Mouse (Mus musculus) heart, adult 2 months (tissue): ENCODE data around the gene Cd55. TPM values are rescaled to one million over a fixed set of nuclear protein-coding genes. Genes with fewer than 3 reads are reported as not detected.

Source experiments
- DNase-seq, 2 experiments: peaks; one replicate each; pipeline ENCODE4 v3.0.0; 2021
- H3K27ac ChIP-seq: fragments of 200-600 bp; 2 replicates; pipeline ENCODE4 v1.8.1; 2022
- H3K27me3 ChIP-seq: fragments of 200-500 bp; 2 replicates; pipeline ENCODE4 v1.6.1; 2012; ENCODE audit warnings: mild to moderate bottlenecking, low read length, inconsistent platforms, mixed read lengths; ENCODE audit not compliant: control insufficient read depth, insufficient read depth
- H3K36me3 ChIP-seq: fragments of 200-500 bp; 2 replicates; pipeline ENCODE4 v1.6.1; 2012; ENCODE audit warnings: low read length, inconsistent platforms; ENCODE audit not compliant: control insufficient read depth, insufficient read depth
- H3K4me1 ChIP-seq: fragments of 200-500 bp; 2 replicates; pipeline ENCODE4 v1.6.1; 2011; ENCODE audit warnings: low read length; ENCODE audit not compliant: control insufficient read depth, insufficient read depth
- H3K4me3 ChIP-seq: fragments of 200-600 bp; 2 replicates; pipeline ENCODE4 v1.8.1; 2022
- H3K79me2 ChIP-seq: fragments of 200-500 bp; replicated peaks from 2 replicates; pipeline ENCODE4 v1.6.1; 2012; ENCODE audit warnings: mild to moderate bottlenecking, inconsistent platforms, low read length, moderate library complexity, mixed read lengths; ENCODE audit not compliant: control insufficient read depth, insufficient read depth
- H3K9ac ChIP-seq: fragments of 200-500 bp; 2 replicates; pipeline ENCODE4 v1.6.1; 2012; ENCODE audit warnings: low read depth, mild to moderate bottlenecking, control low read depth, inconsistent platforms, low read length, mixed read lengths
- CTCF ChIP-seq: fragments of 200-600 bp; IDR thresholded peaks from 2 replicates; pipeline ENCODE4 v1.8.1; 2022; ENCODE audit warnings: antibody characterized with exemption, mild to moderate bottlenecking, moderate library complexity
- EP300 ChIP-seq: fragments of 200-500 bp; IDR thresholded peaks from 2 replicates; pipeline ENCODE4 v1.6.1; 2011; ENCODE audit warnings: low read depth, low read length, control low read depth; ENCODE audit not compliant: insufficient read depth
- POLR2A ChIP-seq: fragments of 200-500 bp; IDR thresholded peaks from 2 replicates; pipeline ENCODE4 v1.6.1; 2011; ENCODE audit warnings: mild to moderate bottlenecking, low read depth, low read length, control low read depth; ENCODE audit not compliant: insufficient read depth
- WGBS: fragments of 180-500 bp; shearing (Covaris S2); methylation state at CpG from one replicate; pipeline ENCODE4 v1.1.7; 2018; 5-methylcytosine and 5-hydroxymethylcytosine counted together
- intact Hi-C: fragments of 180-260 bp; cut with DNase I; formaldehyde crosslinking; loops from one replicate; pipeline ENCODE4 v1.15.1; 2025
- polyA plus RNA-seq: library from polyadenylated mRNA; depleted of rRNA; stranded (reverse); fragments of >200 nt; gene quantifications from 2 replicates; pipeline ENCODE4 v1.2.3, GENCODE M21; 2012
- total RNA-seq, 2 experiments: library from RNA; stranded (reverse); gene quantifications; 2 replicates each; pipeline ENCODE4 v1.2.3; 2021

Cd55 gene
- total and polyA plus RNA-seq, 3 experiments, result 7.6 to 8.3 (median 8.0) TPM

DNA sequence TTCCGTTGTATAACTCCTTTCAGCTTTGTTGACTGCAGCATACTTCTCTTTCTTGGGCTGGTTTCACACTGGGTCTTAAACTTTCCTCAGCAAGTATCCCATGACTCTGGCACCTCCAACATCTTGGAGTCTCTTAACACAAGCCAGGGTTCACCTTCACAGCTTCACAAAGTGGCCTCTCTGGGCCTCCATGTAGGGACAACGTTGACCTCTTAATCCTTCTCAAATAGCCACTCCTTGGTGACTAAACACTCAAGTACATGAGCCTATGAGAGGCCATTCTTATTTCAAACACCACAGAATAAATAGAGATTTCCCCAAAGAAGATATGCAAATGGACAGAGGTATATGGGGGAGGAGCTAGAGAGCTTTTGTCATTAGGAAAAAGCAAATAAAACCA lies 37.4 kb upstream of the Cd55 start:
- Histone ChIP-seq H3K27ac (no peak overlapping the region), H3K36me3 (no peaks in the 10 kb centered on the region), H3K9ac (no peak overlapping the region), H3K79me2 (no peaks in the 10 kb centered on the region), H3K27me3 (no peaks in the 10 kb centered on the region), H3K4me3 (no peak overlapping the region), H3K4me1 (no peaks in the 10 kb centered on the region)
- intact Hi-C loops, result no loop called here
- DNase-seq, result no peak
- 74% methylated on average over 2 of the region's 2 CpGs for WGBS
- TF ChIP-seq POLR2A, result no peak
- no peak for TF ChIP-seq EP300
- no peak for TF ChIP-seq CTCF

DNA sequence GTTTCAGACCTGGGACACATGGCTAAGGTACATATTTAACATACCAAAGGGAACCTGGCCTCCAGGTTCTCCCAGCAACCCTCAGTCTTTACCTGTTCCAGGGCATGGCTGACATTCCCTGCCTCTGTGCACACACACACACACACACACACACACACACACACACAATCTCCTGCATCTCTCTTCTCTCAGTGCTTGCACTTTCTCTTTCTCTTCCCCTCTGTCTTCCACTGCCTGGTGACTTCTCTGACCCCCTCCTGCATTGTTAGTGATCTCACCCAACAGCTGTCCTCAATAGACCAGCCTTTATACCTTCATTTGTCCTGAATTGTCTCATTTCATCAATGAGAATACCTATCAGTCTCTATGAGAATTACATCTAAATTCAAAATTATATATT lies 35.8 kb upstream of the Cd55 start:
- no peaks in the 10 kb centered on the region for H3K4me1 ChIP-seq
- no peak for DNase-seq
- H3K27ac ChIP-seq, result no peak overlapping the region
- no peak overlapping the region for H3K9ac ChIP-seq
- no peak for TF ChIP-seq EP300
- no peak for TF ChIP-seq CTCF
- TF ChIP-seq POLR2A, result no peak
- no peaks in the 10 kb centered on the region for H3K79me2 ChIP-seq
- intact Hi-C loops, result no loop called here
- no peaks in the 10 kb centered on the region for H3K36me3 ChIP-seq
- H3K27me3 ChIP-seq, result no peaks in the 10 kb centered on the region
- no peak overlapping the region for H3K4me3 ChIP-seq

DNA sequence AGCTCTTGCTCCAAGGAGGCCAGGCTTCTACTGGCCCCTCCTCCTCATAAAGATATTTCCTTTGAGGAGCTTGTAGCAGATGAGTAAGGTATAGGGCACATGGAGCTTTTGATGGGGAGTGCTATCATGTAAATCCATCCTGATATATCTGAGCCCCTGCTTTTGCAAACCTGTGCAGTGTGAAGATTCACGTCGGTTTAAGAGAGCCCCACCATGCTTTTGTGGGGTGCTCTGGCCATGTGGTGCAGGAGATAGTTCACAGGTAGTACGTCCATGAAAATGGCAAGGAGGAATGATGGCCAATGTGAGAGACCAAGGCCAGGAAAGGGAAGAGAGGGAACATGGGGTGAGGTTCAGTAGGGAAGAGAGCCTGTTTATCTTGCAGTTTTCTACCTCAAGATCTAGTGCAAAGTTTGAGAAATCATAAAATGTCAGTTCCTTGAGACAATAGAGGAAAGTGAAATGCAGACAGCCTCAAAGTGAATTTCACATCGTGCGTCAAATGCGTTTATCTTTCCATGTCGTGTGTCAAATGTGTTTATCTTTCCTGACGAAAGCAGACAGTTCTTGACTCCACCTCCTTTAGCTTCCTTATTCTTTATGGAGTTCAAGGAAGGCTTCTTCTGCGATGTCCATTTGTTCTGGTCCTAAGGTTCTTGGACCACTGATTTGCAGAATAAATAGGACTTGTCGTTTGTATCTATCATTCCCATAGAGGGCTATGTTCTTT lies 24.4 kb upstream of the Cd55 start:
- WGBS, result 54% methylated on average over 10 of the region's 10 CpGs
- H3K27me3 ChIP-seq, result no peaks in the 10 kb centered on the region

DNA sequence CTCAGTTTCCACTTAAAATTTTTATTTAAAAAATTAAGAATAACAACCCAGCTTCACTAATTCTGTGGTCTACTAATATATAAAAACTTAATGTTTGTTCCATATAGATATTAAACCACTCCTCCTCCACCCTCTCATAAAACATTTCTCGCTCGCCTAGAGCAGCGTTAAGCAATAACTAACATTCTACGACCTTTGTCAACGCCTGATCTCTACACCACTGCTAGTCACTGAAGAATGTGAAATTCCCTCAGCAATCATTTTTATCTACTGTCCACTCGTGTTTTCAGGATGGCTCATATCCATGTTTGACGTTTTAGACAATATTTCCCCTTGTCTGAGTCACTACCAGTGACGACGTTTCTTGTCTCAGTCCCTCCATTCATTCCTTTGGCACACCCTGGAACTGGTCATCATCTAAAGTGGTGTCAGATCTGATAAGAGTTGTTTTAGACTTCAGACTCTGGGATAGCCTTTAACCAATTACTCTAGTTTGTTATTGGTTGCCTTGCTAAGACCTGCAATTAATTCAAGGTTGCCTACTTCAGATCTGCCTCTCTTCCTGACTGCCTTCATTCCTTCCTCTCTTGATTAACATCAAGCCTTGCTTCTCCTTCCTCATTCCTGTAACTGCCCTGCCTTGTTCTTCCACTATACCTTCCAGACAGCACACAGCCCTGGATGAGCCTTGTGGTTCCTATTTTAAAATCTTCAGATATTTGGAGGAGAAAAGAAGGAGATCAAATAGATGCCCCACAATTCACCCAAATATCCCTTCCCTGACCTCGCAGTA lies 23.5 kb upstream of the Cd55 start:
- Histone ChIP-seq H3K79me2 (no peaks in the 10 kb centered on the region), H3K27me3 (no peaks in the 10 kb centered on the region), H3K27ac (no peak overlapping the region), H3K36me3 (no peaks in the 10 kb centered on the region), H3K4me3 (no peak overlapping the region), H3K4me1 (no peaks in the 10 kb centered on the region), H3K9ac (no peak overlapping the region)
- no peak for DNase-seq
- WGBS, result 54% methylated on average over 10 of the region's 10 CpGs
- TF ChIP-seq POLR2A, result no peak
- TF ChIP-seq CTCF, result no peak
- TF ChIP-seq EP300, result no peak
- intact Hi-C loops, result no loop called here

More for the DNA sequence above, 24.4 kb upstream of the Cd55 start:
- H3K4me3 ChIP-seq, result no peak overlapping the region
- H3K79me2 ChIP-seq, result no peaks in the 10 kb centered on the region
- no peaks in the 10 kb centered on the region for H3K36me3 ChIP-seq
- H3K4me1 ChIP-seq, result no peaks in the 10 kb centered on the region
- H3K9ac ChIP-seq, result no peak overlapping the region
- no peak for TF ChIP-seq POLR2A
- TF ChIP-seq EP300, result no peak
- TF ChIP-seq CTCF, result no peak
- DNase-seq, result no peak
- intact Hi-C loops, result no loop called here
- no peak overlapping the region for H3K27ac ChIP-seq

DNA sequence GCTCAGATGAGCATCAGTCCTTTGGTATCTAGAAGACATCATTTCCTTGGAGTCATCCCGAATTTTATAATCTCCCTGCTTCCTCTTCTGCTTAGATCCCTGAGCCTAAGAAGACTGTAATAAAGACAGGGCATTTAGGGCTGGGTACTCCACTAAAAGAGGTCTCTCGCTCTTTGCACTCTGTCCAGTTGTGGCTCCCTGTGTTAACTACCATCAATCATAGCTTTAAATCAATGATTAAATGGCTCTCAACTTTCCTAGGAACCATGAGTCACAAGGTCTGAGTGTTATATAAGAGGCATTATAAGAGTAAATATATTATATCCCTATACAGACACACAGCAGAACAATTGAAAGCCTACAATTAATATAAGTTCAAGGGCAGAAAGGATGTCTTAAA lies 22.8 kb upstream of the Cd55 start:
- no peak for DNase-seq
- Histone ChIP-seq H3K27me3 (no peaks in the 10 kb centered on the region), H3K9ac (no peak overlapping the region), H3K79me2 (no peaks in the 10 kb centered on the region), H3K27ac (no peak overlapping the region), H3K4me1 (no peaks in the 10 kb centered on the region), H3K36me3 (no peaks in the 10 kb centered on the region), H3K4me3 (no peak overlapping the region)
- intact Hi-C loops, result no loop called here
- TF ChIP-seq EP300, result no peak
- TF ChIP-seq POLR2A, result no peak
- no peak for TF ChIP-seq CTCF
- 69% methylated on average over 2 of the region's 2 CpGs for WGBS

DNA sequence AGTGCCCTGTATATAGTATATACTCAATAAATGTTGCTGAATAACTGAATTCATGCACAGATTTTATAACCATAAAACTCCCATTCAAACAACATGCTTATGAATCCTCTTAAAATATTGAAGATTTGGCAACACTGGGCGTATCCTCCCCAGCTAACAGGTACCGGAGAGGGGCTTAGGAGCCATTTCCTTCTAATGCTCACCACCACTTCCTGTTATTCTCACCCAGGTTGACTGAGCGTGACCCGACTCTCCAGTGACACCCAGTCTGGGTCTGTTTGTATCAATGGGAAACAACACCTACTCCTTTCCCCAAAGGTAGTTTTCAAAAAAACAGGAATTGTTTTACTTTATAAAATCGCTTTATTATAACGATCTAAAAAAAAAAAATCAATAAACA lies 12.4 kb upstream of the Cd55 start:
- H3K36me3 ChIP-seq, result no peaks in the 10 kb centered on the region
- H3K4me1 ChIP-seq, result peaks cover 1% of the 10 kb centered on the region; the same call in 1 of the 2 replicates
- WGBS, result 53% methylated on average over 6 of the region's 6 CpGs
- H3K79me2 ChIP-seq, result no peaks in the 10 kb centered on the region
- no peak overlapping the region for H3K27ac ChIP-seq
- H3K4me3 ChIP-seq, result no peak overlapping the region
- H3K9ac ChIP-seq, result no peak overlapping the region
- DNase-seq, result peak in 1 of 2 experiments; percentile 18
- H3K27me3 ChIP-seq, result no peaks in the 10 kb centered on the region
- intact Hi-C loops, result no loop called here
- TF ChIP-seq CTCF (no peak), POLR2A (no peak), EP300 (no peak)
